Mouse (Mus musculus) heart, postnatal 0 days (tissue): Measurements from ENCODE around the gene Col5a1.

ENCODE experiments used
- CTCF ChIP-seq: IDR thresholded peaks from 2 replicates; pipeline ENCODE4 v1.5.1; 2016; ENCODE audit warnings: antibody characterized with exemption, control low read depth, low read depth
- EP300 ChIP-seq: IDR thresholded peaks from 2 replicates; pipeline ENCODE4 v1.6.1; 2016; ENCODE audit warnings: antibody characterized with exemption, low read depth

- TF ChIP-seq CTCF (no peak), EP300 (no peak)
Measured at GRCm38 (mm10) chr2:27931130-27931529, 44.9 kb downstream of the Col5a1 start.
